Mouse (Mus musculus): ENCODE results near the gene Mlip. TPM values are rescaled to one million over a fixed set of nuclear protein-coding genes. Genes with fewer than 3 reads are reported as not detected.
"Not testable (repeated sequence)": the region's sequence is repeated elsewhere in the genome, so short reads cannot be mapped to it uniquely, and the experiment has no call there.

The Mlip gene
- polyA plus RNA-seq, 1 experiment from 2014 or later = 1.3 TPM

DNA sequence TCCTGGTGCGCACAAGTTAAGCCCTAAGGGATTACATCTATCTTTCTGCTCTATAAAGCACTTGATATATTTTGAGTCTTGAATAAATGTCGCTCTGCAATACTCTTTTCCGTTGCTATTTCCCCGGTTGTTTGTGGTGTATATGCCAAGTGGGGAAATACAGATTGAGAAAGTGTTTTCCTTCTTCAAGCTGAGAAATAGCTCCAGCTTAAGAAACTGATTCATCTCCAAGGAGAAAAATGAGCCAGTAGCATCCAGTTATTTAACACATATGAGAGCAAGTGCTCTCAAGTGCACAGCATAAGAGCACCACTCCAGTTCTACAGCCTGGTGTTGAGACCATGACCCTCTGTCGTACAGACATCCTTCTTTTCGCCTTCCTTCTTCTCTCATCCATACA, 186.9 kb downstream of the Mlip start:
- H3K9me3 ChIP-seq = no peaks in the 10 kb centered on the region
- no peak overlapping the region for H3K4me3 ChIP-seq
- no peak overlapping the region for H3K4me2 ChIP-seq
- ATAC-seq (ENCODE audit: insufficient number of reproducible peaks, low FRiP score, low TSS enrichment, low read depth) = no peak
- H3K9ac ChIP-seq = no peak overlapping the region
- 0 out of 2 replicates have a peak, but pooled peaks cover 3% of the 10 kb centered on the region for H3K4me1 ChIP-seq
- H3K36me3 ChIP-seq = no peaks in the 10 kb centered on the region
- no peak overlapping the region for H3K27ac ChIP-seq
- no peaks in the 10 kb centered on the region for H3K27me3 ChIP-seq
- WGBS = 64% methylated on average over 6 of the region's 6 CpGs

DNA sequence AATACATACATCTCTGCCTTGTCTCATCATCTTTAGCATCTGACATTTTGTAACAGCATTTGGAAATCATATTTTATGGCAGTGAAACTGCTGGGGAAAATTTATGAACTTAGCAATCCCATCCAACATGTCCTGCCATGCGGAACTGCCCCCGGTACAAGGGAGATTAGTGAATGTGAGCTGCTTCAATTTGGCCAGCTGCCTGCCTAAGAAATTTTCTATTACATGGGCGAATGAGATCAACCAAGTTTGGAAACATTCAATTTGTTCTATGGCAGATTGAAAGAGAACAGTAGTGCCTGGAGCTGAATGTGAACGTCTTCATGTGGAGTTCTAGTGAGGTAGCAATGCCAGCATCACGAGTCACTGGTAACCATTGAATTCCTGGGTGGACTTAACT, 191.0 kb downstream of the Mlip start:
- H3K4me3 ChIP-seq = no peak overlapping the region
- no peaks in the 10 kb centered on the region for H3K9me3 ChIP-seq
- H3K4me2 ChIP-seq = no peak overlapping the region
- H3K36me3 ChIP-seq = no peaks in the 10 kb centered on the region
- H3K4me1 ChIP-seq = 0 out of 2 replicates have a peak, but pooled peaks cover 3% of the 10 kb centered on the region
- H3K27me3 ChIP-seq = no peaks in the 10 kb centered on the region
- ATAC-seq (ENCODE audit: insufficient number of reproducible peaks, low FRiP score, low TSS enrichment, low read depth) = no peak
- no peak overlapping the region for H3K9ac ChIP-seq
- WGBS = 57% methylated on average over 5 of the region's 5 CpGs
- H3K27ac ChIP-seq = no peak overlapping the region

DNA sequence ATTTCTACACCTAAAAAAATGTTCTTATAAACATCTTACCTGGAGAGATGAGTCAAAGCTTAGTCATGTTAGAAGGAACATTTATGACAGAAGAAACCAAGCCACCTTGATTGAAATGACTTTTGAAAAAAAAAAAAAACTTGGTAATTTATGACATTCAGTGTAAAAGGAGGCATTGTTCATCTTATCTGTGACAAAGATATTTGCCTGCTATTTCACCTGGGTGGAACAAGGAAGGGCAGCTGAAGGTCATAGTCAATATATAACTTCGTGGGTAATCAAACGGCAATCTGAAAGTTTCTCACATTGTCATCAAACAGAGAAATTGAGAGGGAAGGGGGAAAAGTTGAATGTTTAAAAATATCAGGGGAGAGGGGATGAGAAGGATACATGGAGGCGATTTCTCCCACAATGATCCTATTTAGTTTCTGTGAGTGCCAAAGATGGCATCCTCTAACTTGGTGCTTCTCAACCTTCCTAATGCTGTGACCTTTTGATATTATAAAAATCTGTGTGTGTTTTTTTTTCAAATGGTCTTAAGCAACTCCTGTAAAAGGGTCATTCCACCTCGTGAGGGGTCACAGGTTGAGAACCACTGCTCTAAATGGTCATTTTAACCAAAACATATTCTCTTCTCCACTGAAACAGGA, 192.4 kb downstream of the Mlip start:
- H3K36me3 ChIP-seq = no peaks in the 10 kb centered on the region
- H3K4me1 ChIP-seq = no peaks in the 10 kb centered on the region
- H3K27ac ChIP-seq = no peak overlapping the region
- no peaks in the 10 kb centered on the region for H3K27me3 ChIP-seq
- no peaks in the 10 kb centered on the region for H3K9me3 ChIP-seq
- WGBS = 77% methylated on average over 4 of the region's 4 CpGs
- H3K9ac ChIP-seq = no peak overlapping the region
- ATAC-seq (ENCODE audit: insufficient number of reproducible peaks, low FRiP score, low TSS enrichment, low read depth) = no peak
- no peak overlapping the region for H3K4me3 ChIP-seq
- H3K4me2 ChIP-seq = no peak overlapping the region

DNA sequence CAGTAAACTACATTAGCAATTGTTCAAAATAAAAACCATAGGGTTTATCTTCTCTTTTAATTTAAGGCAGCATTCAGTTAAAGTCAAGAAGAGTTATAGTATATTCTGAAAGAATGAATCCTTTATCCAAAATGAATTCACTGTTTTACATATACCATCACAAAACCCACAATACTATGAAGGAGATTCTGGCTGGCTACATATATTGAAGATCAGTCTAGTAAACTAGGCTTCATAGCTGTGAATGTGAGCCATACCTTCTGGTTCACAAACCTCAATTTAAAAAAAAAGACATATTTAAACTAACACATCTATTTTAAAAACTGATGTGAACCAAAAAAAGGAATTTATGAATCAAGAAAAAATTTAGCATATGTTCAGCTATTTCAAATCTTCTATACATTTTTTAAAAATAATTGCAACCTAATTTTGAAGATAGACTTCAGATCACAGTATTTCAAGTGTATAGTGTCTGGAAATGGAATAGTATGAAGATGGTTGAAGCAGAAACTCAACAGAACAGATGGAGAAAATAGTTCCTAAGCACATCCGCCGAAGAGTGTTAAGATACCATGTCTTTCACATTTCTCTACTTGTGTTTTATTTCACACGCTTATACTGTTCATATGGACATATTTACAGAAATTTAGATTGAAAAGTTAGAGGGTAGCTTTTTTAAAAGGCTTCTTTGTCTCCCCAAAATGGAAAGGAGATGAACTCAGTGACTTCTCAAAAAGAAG, 204.1 kb downstream of the Mlip start:
- Histone ChIP-seq H3K27ac (no peak overlapping the region), H3K4me3 (no peak overlapping the region), H3K9me3 (no peaks in the 10 kb centered on the region), H3K27me3 (no peaks in the 10 kb centered on the region), H3K4me2 (no peak overlapping the region), H3K36me3 (no peaks in the 10 kb centered on the region), H3K4me1 (no peaks in the 10 kb centered on the region), H3K9ac (no peak overlapping the region)
- no peak for ATAC-seq (ENCODE audit: insufficient number of reproducible peaks, low FRiP score, low TSS enrichment, low read depth)
- WGBS = 90% methylated on average over 3 of the region's 3 CpGs

DNA sequence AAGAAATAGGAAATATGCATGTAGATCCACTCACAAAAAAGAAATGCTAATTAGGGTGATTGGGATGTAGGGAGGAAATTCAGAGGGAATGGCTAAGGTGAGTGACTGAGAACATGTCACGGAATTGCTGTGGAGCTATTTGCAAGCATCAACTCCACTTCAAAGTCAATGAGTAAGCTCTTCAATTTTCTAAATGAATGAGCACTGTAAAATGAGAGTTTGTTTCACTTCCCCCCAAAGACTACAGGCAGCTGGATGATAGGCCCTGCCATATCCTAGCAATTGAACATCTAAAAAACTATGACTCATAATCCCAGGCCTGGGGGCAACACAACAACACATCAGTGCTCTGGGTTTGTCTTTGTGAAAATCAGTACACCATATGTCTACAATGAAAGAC, 233.0 kb downstream of the Mlip start:
- Histone ChIP-seq H3K4me3 (no peak overlapping the region), H3K36me3 (no peaks in the 10 kb centered on the region), H3K27ac (no peak overlapping the region), H3K9ac (no peak overlapping the region), H3K4me2 (no peak overlapping the region), H3K27me3 (no peaks in the 10 kb centered on the region), H3K4me1 (no peaks in the 10 kb centered on the region), H3K9me3 (no peaks in the 10 kb centered on the region)
- WGBS = 83% methylated on average over 1 of the region's 1 CpGs
- no peak for ATAC-seq (ENCODE audit: insufficient number of reproducible peaks, low FRiP score, low TSS enrichment, low read depth)

DNA sequence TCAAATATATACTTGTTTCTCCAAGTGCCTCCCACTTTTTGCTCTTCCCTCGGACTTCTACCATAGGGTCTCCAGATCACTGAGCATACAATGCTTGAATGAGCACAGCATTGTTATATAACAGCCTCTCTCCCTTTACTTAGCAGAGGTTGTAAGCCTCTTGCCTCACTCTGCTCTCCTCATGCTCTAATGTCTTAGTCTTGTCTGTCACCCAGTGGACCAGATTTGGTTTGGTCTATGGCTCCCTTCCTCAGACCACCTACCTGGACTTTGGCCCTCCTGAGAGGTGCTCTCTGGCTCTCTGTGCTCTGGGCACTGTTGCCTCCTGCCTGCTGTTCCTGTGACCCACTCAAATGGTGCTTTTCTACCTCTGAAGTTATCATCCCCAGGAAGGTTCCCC, 255.9 kb downstream of the Mlip start:
- no peak overlapping the region for H3K4me2 ChIP-seq
- no peaks in the 10 kb centered on the region for H3K36me3 ChIP-seq
- H3K27me3 ChIP-seq = no peaks in the 10 kb centered on the region
- ATAC-seq (ENCODE audit: insufficient number of reproducible peaks, low FRiP score, low TSS enrichment, low read depth) = no peak
- H3K9ac ChIP-seq = no peak overlapping the region
- WGBS = 85% methylated on average over 1 of the region's 1 CpGs
- no peak overlapping the region for H3K27ac ChIP-seq
- H3K4me3 ChIP-seq = no peak overlapping the region
- no peaks in the 10 kb centered on the region for H3K4me1 ChIP-seq
- no peaks in the 10 kb centered on the region for H3K9me3 ChIP-seq

DNA sequence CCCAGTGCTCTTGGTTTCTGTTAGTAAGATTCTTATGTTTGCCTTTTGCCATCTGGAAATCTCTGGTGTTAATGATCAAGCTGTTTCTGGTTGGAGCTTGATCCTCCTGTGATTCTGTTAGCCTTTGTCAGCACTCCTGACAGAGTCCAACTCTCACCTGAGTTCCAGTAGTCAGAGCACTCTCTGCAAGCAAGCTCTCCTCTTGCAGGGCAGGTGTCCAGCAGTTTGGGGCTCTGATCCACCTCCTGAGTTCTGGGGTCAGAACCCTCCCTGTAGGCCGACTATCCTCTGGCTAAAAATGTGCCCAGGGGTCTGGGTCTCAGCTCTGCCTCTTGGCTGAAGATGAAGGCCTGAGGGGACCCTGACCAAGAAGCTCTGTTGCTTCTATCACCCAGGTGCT, 269.5 kb downstream of the Mlip start:
- WGBS = 82% methylated on average over 1 of the region's 1 CpGs
- not testable (repeated sequence) for ATAC-seq (ENCODE audit: insufficient number of reproducible peaks, low FRiP score, low TSS enrichment, low read depth); H3K27ac ChIP-seq; H3K4me1 ChIP-seq; H3K9ac ChIP-seq; H3K9me3 ChIP-seq; H3K36me3 ChIP-seq; H3K4me2 ChIP-seq; H3K4me3 ChIP-seq; H3K27me3 ChIP-seq

DNA sequence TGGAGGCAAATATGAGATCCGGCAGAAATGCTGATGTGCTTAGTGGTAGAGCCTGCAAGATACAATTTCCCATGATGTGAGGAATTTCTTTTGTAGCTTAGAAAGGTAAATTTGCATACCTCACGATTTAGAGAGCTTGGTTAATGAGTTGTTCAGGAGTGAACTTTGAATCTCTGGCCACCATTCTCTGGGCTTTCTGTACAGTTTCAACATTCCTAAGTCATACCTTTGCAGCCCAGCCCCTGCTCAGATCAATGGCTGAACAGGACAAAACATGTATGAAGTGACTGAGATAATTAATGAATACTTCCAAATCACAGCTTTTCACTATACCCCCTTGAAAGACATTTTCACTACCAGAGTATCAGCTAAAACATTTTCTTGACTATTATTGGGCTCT, 281.1 kb downstream of the Mlip start:
- no peak overlapping the region for H3K9ac ChIP-seq
- no peak overlapping the region for H3K4me2 ChIP-seq
- H3K27ac ChIP-seq = no peak overlapping the region
- no peaks in the 10 kb centered on the region for H3K27me3 ChIP-seq
- no peak overlapping the region for H3K4me3 ChIP-seq
- no peak for ATAC-seq (ENCODE audit: insufficient number of reproducible peaks, low FRiP score, low TSS enrichment, low read depth)
- no peaks in the 10 kb centered on the region for H3K4me1 ChIP-seq
- no peaks in the 10 kb centered on the region for H3K9me3 ChIP-seq
- WGBS = 61% methylated on average over 2 of the region's 2 CpGs
- H3K36me3 ChIP-seq = no peaks in the 10 kb centered on the region

DNA sequence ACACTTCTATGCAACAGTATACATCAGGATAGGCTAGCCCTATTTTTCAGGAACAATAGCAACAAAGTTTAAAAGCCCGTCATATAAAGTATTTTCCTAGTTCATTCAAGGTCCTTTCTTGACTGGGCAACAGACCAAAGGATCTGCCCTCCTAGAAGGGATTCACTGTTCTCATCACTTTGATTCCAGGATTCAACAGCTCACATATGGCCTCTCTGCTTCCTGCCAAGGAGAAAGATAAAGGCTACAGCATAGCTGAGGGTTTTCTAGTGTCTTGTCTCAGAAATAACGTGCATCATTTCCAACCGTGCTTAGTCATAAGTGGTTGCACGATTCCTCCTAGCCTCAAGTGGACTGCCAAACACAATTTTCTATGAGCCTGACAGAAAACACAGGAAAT, 296.2 kb downstream of the Mlip start:
- 73% methylated on average over 4 of the region's 4 CpGs for WGBS

DNA sequence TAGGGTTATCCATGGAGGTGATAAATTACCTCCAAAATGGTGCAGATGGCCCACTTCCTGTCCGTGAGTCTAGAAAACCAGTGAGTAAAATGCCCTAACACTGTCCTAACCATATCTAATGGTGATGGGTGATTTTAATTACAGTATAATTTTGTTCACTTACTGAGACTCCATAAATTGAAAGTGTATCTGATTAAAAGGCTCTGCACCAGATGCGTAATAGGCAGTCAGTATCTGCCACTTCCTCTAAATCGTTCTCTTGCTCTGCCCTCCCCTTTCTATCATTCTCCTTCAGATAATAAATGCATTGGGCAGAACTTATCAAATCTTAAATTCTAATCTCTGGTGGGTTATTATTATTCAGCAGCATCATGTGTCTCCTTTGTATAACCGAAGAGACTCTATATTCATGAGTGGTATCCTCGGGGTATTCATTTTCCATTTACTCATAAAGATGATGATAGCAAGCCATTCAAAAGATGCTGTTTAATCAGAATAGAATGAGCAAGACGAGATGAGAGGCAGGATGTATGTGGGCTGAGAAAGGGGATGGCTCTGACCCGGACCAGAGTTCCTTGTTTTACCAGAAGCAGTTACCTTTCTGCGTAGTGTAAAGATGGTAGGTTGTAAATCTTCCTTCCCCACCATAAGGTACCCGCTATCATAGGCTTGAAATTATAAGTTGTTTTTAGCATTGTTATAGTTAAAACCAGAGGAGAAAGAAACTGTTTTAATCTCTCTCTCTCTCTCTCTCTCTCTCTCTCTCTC, 298.2 kb downstream of the Mlip start:
- Histone ChIP-seq H3K27me3 (no peaks in the 10 kb centered on the region), H3K4me2 (no peak overlapping the region), H3K27ac (no peak overlapping the region), H3K4me1 (no peaks in the 10 kb centered on the region), H3K9me3 (no peaks in the 10 kb centered on the region), H3K9ac (no peak overlapping the region), H3K4me3 (no peak overlapping the region), H3K36me3 (no peaks in the 10 kb centered on the region)
- 73% methylated on average over 9 of the region's 9 CpGs for WGBS
- no peak for ATAC-seq (ENCODE audit: insufficient number of reproducible peaks, low FRiP score, low TSS enrichment, low read depth)

More for the DNA sequence above, 296.2 kb downstream of the Mlip start:
- Histone ChIP-seq H3K36me3 (no peaks in the 10 kb centered on the region), H3K27me3 (no peaks in the 10 kb centered on the region), H3K9me3 (no peaks in the 10 kb centered on the region), H3K9ac (no peak overlapping the region), H3K27ac (no peak overlapping the region), H3K4me2 (no peak overlapping the region), H3K4me3 (no peak overlapping the region), H3K4me1 (no peaks in the 10 kb centered on the region)
- ATAC-seq (ENCODE audit: insufficient number of reproducible peaks, low FRiP score, low TSS enrichment, low read depth) = no peak
